Mouse (Mus musculus): ENCODE data around the gene Micu1. TPM values are rescaled to one million over a fixed set of nuclear protein-coding genes. Genes with fewer than 3 reads are reported as not detected.

Micu1 gene
- total RNA-seq, 2 experiments from 2014 or later = 80.3 to 94.7 TPM

DNA sequence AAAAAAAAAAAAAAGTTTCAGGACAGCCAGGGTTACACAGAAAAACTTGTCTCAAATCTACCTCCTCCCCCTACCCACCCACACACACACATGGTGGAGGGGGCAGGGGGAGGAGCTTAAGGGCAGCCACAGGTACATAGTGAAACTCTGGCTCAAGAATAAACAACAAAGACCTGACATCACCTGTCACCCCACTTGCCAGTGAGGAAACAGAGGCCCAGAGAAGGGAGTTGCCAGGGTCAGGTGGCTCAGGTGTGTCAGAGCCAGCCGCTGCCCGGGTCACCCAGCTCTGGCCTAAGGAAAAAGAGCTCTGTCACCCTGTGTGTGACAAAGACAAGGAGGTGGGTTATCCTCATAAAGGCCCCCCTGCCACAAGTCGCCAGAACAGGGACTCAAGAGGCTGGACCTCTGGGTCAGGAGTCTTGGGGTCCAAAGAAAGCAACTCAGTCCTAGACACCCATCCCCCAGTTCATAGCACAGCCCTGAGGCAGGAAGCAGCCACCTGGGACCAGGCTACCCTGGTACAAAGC lies 204.9 kb downstream of the Micu1 start:
- no peak for DNase-seq

- no peak for DNase-seq
Measured at GRCm38 (mm10) chr10:59907695-59908299, 205.5 kb downstream of the Micu1 start.

DNA sequence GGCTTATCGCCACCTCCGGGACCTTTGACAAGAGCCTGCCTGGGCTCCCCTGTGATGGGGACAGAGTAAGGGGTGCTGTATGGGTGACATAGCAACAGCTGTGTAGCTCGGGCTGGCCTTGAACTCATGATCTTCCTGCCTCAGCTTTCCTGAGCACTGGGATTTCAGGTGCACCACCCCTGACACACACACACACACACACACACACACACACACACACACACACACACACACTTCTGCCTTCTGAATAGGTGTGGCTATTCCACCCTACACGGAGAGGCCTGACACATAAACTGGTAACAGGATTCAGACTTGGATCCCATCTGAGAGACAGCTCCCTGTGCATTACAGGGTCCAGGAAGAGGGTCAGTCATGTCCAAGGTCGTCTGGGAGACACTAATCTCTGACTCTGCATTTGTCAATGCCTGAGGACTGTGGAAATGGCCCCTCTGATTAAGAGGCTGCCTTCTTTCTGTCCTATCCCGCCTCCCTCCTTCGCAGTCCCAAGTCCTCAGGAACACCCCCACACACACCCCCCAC lies 206.6 kb downstream of the Micu1 start:
- DNase-seq = no peak

GRCm38 (mm10) chr10:59909357-59909847 lies 207.1 kb downstream of the Micu1 start:
- peak; percentile 49 for DNase-seq

DNA sequence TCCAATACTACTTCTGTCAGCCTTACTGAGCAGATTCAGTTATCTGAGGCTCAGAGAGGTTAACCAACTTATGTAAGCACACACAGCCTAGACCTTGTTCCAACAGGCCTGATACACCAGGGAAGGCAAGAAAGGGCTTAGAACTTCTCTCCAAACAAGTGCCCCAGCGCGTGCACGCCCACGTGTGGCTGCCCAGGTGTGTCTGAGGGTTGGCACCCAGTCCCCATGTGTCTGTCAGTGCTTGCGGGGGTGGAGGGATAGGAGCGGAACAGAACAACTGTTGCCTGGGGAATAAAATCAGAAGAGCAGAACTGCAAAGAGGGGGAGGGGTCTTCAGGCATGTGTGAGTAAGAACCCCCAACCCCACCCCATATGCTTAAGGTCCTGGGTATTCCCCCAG lies 208.8 kb downstream of the Micu1 start:
- no peak for DNase-seq

DNA sequence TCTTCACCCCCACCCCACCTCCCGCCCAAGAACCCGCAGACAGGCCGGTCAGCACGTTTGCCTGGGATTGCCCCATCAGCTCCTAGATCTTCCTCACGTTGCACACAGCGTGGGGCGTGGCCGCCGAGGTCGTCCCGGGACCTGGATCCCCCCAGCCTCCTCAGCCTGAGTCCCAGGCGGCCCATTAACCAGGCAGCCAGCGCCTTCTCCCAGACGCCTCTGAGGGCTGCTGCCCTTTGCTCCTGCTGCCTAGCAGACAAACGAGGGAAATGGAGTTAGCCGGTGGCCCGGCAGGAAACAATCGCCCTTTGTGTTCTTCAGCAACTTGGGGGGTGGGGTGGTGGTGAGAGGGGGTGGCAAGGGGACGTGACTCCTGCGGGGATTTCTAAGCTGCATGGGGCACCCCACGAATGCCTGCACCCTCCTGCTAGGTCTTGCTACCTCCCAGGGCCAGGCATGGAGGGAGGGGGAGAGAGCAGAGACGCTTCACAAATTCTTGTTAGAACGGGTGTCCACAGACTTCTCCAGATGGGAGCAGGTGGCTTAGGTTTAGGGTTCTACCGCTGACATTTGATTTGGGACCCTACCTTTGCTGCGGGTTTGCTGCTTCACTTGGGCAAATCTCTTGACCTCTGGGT lies 209.4 kb downstream of the Micu1 start:
- DNase-seq = no peak

Other genes with a start within 250 kb of the Micu1 start
- gene Gm10322, start 86.4 kb upstream of the Micu1 start, total RNA-seq (2021) = not detected
- gene Mcu, start 85.8 kb upstream of the Micu1 start, total RNA-seq (2021) = 10 to 100 TPM; 63.1 to 65.2 TPM
- 10 to 100 TPM; 44.0 to 44.9 TPM for gene Dnajb12, start 177.1 kb downstream of the Micu1 start, total RNA-seq (2021)
- 10 to 100 TPM; 14.2 to 39.1 TPM for gene Ddit4, start 249.4 kb downstream of the Micu1 start, total RNA-seq (2021)

Measured in gastrocnemius, postnatal 10 days (tissue).